Mouse (Mus musculus) spleen, adult 2 months (tissue): ENCODE data around the gene Spag9.

Experiments used
- CTCF ChIP-seq: fragments of 200-500 bp; IDR thresholded peaks from 2 replicates; pipeline ENCODE4 v1.5.1; 2011; ENCODE audit warnings: mild to moderate bottlenecking, inconsistent platforms; ENCODE audit not compliant: insufficient read depth, insufficient read length, insufficient replicate concordance; ENCODE audit errors: extremely low read depth
- POLR2A ChIP-seq: fragments of 200-500 bp; IDR thresholded peaks from 2 replicates; pipeline ENCODE4 v1.6.1; 2011; ENCODE audit warnings: low read depth, low read length, inconsistent platforms

- TF ChIP-seq POLR2A (no peak), CTCF (no peak)
Measured at GRCm38 (mm10) chr11:94160443-94161266, 164.8 kb downstream of the Spag9 start.
